Mouse (Mus musculus): ENCODE results near the gene Syngap1. TPM values are rescaled to one million over a fixed set of nuclear protein-coding genes. Genes with fewer than 3 reads are reported as not detected.

Gene Syngap1
- 1.2 TPM for polyA plus RNA-seq (2014; fragmentation: Illumina TruSeq; extraction: RNeasy Lipid Tissue Mini Kit (QIAGEN cat#74804))

GRCm38 (mm10) chr17:26941031-26941789 is at the start of gene Syngap1:
Syngap1 (plus strand) TSS chr17:26941253.

GRCm38 (mm10) chr17:26916711-26917482 is 24.2 kb upstream of the Syngap1 start, which contains the start of gene Kifc5b:
Kifc5b (plus strand) TSS chr17:26917091.

GRCm38 (mm10) chr17:26932839-26933398 is 8.1 kb upstream of the Syngap1 start, which contains the start of gene Phf1:
Phf1 (plus strand) TSS chr17:26933052.

GRCm38 (mm10) chr17:26939178-26939972 is 1.7 kb upstream of the Syngap1 start, which contains the start of gene Cuta:
Cuta (minus strand) TSS chr17:26939569.

GRCm38 (mm10) chr17:26972703-26973574 is 31.9 kb downstream of the Syngap1 start, which contains the start of gene Zbtb9:
Zbtb9 (plus strand) TSS chr17:26973167.

Other genes with a start within 250 kb of the Syngap1 start
- 87.5 TPM for gene Crebrf, start 225.6 kb upstream of the Syngap1 start, polyA plus RNA-seq (2014; fragmentation: Illumina TruSeq; extraction: RNeasy Lipid Tissue Mini Kit (QIAGEN cat#74804))
- 16.7 TPM for gene Bnip1, start 160.2 kb upstream of the Syngap1 start, polyA plus RNA-seq (2014; fragmentation: Illumina TruSeq; extraction: RNeasy Lipid Tissue Mini Kit (QIAGEN cat#74804))
- not detected for gene Nkx2-5, start 96.2 kb upstream of the Syngap1 start, polyA plus RNA-seq (2014; fragmentation: Illumina TruSeq; extraction: RNeasy Lipid Tissue Mini Kit (QIAGEN cat#74804))
- 0.31 TPM for gene Kifc5b, start 24.2 kb upstream of the Syngap1 start, polyA plus RNA-seq (2014; fragmentation: Illumina TruSeq; extraction: RNeasy Lipid Tissue Mini Kit (QIAGEN cat#74804))
- 1.8 TPM for gene Phf1, start 8.2 kb upstream of the Syngap1 start, polyA plus RNA-seq (2014; fragmentation: Illumina TruSeq; extraction: RNeasy Lipid Tissue Mini Kit (QIAGEN cat#74804))
- gene Cuta, start 1.7 kb upstream of the Syngap1 start, polyA plus RNA-seq (2014; fragmentation: Illumina TruSeq; extraction: RNeasy Lipid Tissue Mini Kit (QIAGEN cat#74804)): 11.3 TPM
- 17.3 TPM for gene Zbtb9, start 31.9 kb downstream of the Syngap1 start, polyA plus RNA-seq (2014; fragmentation: Illumina TruSeq; extraction: RNeasy Lipid Tissue Mini Kit (QIAGEN cat#74804))
- gene Bak1, start 87.8 kb downstream of the Syngap1 start, polyA plus RNA-seq (2014; fragmentation: Illumina TruSeq; extraction: RNeasy Lipid Tissue Mini Kit (QIAGEN cat#74804)): 1.3 TPM
- gene Itpr3, start 116.1 kb downstream of the Syngap1 start, polyA plus RNA-seq (2014; fragmentation: Illumina TruSeq; extraction: RNeasy Lipid Tissue Mini Kit (QIAGEN cat#74804)): 0.37 TPM
- gene Uqcc2, start 192.7 kb downstream of the Syngap1 start, polyA plus RNA-seq (2014; fragmentation: Illumina TruSeq; extraction: RNeasy Lipid Tissue Mini Kit (QIAGEN cat#74804)): 8.7 TPM
- gene Ip6k3, start 226.5 kb downstream of the Syngap1 start, polyA plus RNA-seq (2014; fragmentation: Illumina TruSeq; extraction: RNeasy Lipid Tissue Mini Kit (QIAGEN cat#74804)): 0.26 TPM

Measured in ovary, adult 10 weeks (tissue).